Mouse (Mus musculus) lung, postnatal 36 days (tissue): ENCODE results near the gene Bak1.

Experiments used
- DNase-seq: peaks from one replicate; pipeline ENCODE4 v3.0.0; 2022; ENCODE audit warnings: mixed read lengths

The Bak1 gene

DNA sequence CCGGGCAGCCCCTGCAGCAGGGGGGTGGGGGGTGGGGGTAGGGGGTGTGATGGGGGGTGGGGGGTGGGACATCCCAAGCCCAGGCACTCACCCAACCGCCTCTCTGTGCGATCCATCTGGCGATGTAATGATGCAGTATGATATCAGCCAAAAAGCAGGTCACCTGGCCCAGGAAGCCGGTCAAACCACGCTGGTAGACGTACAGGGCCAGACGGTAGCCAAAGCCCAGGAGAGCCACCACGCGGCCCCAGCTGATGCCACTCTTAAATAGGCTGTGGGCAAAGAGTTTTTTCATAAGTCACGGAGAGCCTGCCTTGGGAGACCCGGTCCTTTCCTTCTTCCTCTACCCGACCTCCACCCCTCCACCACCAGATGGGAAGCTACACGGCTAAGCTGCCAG, 7.7 kb downstream of the Bak1 start:
- DNase-seq: no peak

DNA sequence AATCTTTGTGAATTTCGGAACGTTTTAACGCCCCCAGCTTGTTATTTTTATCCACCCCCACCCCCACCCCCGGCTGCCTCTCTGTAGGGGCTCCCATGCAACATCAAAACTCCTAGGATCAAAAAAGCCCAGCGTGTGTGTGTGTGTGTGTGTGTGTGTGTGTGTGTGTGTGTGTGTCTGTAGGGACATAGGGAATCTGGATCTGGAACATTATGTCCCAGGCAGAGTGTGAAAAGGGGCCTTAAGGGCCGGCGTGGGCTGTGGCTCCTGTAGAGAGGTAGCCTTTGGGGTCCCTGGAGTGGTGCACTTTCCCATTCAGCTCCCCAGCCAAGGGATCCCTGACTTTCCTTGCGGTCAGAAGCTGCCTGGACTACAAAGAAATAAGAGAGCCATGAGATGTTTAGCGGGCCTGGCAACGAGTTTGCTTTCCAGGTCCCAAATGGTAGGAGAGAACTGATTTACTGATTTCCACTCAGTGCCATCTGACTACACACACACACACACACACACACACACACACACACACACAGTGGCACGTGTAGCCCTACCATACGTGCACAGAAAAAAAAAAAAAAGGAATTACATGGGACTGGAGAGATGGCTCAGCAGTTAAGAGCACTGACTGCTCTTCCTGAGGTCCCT, 10.1 kb downstream of the Bak1 start:
- no peak for DNase-seq

DNA sequence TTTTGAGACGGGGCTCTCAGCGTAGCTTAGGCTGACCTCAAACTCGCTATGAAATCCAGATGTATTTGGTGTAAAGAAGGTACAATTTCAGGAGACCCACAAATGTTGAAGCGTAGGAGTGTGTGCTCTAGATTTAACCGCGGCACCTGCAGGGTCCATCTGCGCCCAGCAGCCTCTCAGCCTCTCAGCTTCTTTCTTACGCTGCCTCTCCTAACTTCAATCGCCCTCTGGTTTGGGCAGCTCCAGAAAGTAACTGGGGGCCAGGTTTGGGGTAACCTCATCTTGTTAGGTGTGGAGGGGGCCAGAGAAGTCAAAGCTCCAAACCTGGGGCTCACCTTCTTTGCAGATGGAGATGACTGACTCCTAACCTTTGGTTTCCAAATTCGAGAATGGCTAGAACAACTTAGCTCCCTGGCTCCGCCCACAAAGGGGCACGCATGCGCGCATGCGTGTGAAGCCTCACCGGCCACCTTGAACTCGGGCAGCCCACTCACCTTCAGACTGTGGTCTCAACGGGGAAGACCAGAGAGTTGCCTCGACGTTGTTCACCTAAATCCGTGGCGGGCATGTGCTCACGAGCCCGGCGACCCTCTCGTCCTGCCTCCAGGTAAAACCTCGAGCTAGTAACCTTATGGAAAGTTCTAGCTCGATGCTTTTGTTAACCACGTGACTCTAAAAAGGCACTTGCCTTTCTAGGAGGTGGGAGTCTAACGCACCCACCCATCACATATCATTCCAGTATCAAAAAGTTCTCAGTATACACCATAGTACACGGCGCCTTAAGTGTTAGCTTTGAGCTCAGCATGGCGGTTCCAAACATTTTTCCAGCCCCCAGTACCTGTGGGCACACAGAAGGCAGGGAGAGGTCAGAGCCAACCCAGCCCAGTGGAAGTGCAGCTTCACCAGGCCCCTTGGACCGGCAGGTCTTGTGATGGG, 11.0 kb downstream of the Bak1 start:
- peak; percentile 92 for DNase-seq

DNA sequence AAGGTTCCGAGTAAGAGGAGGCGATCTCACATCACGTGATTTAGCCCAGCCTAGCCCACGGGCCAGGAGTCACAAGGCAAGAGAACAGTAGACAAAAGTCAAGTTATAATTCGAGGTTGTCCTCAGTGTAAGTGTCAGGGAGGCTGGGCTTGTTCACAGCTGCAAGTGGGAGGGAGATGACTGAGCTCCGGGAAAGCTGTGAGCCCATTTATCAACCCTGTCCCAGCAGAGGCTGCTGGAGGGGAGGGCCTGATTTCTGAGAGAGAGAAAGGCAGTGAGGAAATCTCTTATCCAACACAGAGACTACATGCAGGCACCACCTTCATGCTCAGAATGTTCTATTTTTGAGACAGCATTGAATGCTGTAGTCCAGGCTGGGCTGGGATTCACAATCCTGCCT, 15.9 kb downstream of the Bak1 start:
- no peak for DNase-seq

DNA sequence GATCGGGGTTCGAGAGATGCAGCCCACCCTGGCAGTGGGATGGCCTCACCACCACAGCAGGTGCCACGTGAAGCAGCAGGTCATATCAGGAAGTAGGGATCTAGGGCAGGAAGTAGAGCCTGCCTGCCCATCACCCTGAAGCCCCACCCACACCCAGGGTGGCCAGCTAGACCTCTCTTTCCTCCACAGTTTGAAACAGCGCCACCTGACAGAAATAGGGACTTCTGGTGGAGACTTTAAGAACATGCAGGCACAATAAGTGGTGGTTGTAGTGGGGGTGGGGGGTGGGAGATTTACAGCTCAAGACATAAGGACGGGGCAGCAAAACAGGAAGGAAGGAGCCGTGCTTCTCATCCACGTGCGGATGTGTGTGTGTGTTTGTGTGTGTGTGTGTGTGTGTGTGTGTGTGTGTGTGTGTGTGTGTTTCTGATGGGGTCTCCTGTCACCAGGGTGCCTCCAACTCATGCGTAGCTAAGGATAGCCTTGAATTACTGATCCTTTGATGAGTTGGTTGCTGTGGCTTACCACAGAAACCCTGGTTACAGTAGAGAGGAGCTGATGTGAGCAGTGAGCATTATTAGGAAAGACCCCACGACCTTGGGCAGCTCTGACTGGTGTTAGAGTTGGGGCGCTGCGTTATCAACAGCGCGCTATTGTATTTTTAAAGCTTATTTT, 16.7 kb downstream of the Bak1 start:
- DNase-seq: peak; percentile 60

DNA sequence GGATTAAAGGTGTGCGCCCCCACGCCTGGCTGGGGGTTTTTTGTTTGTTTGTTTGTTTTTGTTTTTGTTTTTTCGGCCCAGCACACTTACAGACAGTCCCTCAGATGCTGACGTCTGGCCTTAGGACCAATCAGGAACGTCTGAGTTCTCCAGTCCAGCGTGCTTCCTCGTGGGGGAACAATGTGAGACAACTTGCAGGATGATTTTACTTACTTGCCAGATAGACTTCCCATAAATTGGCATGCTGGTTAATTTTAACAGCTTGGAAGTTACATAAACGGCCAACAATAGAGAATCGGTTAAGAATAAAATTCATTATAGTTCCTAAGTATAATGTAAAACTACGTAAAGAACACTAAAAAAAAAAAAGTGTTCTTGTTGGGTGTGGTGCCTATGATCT, 17.6 kb downstream of the Bak1 start:
- DNase-seq: no peak

DNA sequence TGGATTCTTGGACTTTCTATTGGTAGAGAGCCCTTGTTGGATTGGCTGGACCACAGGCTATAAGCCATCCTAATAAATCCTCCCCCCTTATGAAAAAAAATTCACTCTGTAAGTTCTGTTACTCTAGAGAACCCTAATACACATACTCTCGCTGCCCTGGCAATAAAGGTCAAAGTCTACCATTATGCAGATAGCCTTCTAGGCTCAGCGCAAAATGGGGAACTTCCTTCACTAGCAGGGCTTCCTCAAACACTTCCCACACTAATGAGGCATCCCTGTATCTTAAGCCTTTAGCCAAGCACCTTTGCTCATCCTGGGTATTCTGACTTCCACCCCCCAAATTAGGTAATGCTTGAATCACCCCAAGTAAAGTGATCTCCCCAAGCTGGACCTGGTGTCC, 20.5 kb downstream of the Bak1 start:
- no peak for DNase-seq

DNA sequence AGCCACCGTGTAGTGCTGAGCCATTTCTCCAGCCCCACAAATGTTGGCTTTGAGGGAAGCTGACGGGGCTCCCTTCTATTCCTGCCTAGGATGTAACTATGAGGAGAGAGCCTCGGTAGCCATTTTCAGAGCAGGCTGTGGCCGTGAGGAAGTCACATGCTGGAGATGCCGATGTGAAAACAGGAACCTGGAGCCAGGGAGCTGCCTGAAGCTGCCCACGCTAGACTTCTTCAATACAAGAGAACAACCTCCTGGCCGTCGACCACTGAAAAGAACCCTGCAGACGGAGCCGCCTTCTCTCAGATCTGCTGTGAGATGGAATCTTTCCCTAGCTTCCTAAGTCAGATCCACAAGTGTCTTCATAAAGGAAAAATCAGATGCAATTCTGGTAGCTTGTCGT, 23.2 kb downstream of the Bak1 start:
- no peak for DNase-seq

DNA sequence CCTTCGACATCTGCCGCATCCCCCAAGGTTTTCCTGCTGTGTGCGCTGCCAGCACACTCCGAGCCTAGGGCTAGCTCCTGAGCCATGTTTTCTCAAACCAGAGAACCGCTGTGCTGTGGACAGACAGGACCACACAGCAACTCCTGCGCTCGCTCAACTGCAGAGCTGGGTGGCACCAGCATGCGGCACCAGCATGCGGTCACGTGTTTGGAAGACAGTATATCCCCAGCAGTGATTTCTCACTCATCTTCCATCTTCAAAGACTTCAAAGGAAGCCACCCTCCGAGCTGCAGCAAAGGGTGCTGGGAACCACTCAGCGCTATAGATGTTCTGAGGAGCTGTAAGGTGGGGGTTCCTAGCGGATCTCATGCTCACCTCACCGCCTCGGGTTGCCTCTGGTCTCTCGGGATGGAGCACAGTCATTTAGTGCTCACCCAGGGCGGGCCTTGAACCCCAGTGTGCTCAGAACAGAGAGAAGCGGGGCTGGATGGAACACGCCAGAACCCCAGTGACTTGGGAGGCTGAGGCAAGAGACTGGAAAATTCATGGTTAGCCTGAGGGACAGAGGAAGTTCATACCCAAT, 23.8 kb downstream of the Bak1 start:
- DNase-seq: no peak

DNA sequence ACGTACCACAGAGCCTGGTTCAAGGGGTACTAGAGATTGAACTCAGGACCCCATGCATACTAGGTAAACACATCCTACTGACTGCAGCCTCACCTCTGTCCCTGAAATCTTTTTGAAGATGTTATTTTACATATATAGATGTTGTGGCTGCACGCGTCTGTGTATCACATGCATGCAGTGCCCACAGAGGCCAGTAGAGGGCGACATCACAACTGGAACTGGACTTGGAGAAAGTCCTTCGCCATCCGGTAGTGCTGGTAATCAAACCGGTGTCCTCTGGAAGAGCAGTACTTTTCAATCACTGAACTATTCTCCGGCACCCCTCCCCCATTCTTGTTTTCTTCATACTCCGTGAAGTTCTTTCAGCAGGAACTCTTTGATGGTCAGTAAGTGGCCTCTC, 24.4 kb downstream of the Bak1 start:
- DNase-seq: peak; percentile 88

DNA sequence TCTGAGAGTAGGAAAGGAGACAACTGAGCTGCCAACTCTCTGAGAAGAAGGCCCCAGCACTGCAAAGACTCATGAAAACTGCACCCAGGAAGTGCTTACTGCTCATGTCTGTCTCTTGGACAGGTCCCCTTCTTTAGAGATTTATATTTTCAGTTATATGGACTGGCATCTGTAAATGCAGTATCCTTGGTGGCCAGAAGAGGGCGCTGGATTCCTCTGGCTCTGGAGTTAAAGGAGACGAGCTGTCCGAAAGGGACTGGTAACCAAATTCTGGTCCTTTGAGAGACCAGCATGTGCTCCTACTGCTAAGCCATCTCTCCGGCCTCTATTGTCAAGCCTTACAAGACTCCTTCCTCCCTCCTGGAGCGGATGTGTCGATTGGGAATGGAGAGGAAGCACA, 26.9 kb downstream of the Bak1 start:
- peak; percentile 51 for DNase-seq

DNA sequence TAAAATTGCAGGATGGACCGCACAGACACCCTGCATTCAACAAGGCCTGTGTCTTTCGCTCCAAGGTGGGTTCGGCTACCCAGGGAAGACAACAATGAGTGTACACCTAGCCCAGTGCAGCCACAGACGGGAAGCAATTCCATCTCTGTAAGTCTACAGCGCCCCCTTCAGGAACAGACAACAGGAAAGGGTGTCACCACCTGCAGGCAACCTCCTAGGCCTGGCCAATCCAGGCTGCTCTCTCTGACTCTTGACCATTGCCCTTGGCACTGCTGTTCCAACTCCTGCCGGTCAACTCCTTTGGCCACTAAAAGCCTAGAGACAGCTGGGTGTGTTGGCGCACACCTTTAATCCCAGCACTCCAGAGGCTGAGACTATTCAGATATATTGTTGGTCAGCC, 27.7 kb downstream of the Bak1 start:
- peak; percentile 58 for DNase-seq

DNA sequence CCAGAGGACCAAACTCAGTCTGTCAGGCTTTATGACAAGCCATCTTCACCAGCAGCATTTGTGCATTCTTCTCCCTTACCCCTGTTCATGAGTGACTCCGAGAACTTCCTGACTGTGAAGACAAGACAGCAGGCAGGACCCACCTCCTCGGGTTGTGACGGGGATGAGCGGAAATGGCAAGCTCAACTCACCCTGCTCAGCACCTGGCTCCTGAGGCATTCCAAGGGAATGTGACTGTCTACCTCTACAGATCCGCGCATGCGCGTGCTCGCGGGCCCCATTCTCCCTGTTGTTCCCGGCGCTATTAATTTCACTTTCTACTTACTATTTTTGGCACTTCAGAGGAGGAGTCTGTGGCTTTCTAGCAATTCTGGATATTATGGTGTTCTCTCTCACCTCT, 28.8 kb downstream of the Bak1 start:
- DNase-seq: no peak

DNA sequence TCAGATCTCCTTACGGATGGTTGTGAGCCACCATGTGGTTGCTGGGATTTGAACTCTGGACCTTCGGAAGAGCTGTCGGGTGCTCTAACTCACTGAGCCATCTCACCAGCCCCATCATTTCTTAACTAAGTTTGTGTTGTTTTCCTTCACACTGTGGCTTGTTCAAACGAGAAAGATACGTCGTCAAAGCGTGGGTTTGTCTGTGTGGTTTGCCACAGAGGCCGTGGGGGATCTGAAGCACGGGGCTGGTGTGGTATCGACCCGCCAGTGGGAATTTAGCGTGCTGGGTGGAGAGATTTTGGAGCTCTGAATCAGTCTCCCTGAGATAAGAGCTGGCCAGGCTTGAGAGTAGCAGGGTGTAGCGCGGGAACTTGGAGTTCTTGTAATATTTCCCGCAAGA, 30.5 kb downstream of the Bak1 start:
- DNase-seq: no peak

DNA sequence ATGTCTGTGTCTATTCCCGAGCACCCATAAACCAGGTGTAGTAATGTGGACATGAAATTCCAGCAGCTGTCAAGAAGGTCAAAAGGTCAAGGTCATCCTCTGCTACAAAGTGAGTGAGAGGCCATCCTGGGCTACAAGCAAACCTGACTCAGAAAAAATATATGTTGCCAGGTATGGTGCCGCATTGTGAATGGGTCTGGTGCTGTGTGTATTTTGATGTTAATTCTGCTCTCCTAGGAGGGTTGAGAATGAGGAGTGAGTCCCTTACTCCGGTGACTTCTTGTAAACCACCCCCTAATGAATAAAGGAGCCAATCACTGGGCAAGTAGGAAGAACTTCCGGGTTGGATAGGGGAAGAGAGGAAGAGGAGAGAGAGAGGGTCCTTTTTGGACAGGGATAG, 31.1 kb downstream of the Bak1 start:
- no peak for DNase-seq

DNA sequence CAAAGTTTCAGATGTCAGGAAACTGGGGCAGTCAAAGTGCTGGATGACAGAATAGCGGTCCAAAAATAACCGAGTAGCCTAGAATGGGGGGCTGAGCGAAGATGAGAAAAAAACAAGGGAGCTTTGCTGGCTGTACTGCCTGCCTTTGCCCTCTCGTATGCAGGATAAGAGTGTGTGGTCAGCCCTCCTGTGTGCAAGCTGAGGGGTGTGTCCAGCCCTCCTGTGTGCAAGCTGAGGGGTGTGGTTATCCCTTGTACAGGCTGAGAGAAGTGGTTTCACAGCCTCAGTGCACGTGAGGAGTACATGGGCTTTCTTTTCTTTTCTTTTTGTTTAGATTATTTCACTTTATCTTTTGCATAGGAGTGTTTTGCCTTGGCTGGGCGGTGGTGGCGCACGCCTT, 33.2 kb downstream of the Bak1 start:
- no peak for DNase-seq

DNA sequence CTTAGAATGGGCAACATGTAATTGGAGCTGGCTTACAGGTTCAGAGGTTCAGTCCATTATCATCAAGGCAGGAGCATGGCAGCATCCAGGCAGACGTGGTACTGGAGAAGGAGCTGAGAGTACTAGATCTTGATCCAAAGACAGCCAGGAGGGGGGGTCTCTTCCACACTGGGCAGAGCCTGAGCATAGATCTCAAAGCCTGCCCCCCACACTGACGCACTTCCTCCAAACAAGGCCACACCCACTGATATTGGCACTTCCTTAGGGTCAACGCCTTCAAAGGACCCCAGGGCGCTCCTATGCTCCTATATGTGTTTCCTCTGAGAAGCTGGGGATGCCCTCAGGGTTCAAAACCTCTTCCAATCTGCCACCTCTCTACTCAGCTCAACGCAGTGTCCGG, 33.8 kb downstream of the Bak1 start:
- peak; percentile 34 for DNase-seq

DNA sequence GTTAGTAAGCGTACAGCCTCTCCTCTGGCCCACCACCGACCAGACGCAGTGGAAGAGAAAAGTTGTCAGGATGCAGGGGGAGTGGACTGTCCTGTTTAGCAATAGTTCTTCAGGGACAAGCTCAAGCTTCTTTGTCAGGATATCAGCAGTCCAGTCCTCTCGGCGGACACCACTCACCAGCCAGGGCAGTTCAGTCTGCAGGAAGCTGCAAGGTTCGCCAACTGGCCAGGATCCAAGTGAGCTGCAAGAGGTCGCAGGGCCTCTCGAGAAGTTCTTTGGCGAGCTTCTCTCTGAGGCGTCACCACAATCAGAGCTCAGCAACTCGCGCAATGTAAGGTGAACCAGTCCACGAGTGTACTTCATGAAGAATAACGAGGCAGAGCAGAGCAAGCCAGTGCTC, 34.4 kb downstream of the Bak1 start:
- DNase-seq: peak; percentile 84

DNA sequence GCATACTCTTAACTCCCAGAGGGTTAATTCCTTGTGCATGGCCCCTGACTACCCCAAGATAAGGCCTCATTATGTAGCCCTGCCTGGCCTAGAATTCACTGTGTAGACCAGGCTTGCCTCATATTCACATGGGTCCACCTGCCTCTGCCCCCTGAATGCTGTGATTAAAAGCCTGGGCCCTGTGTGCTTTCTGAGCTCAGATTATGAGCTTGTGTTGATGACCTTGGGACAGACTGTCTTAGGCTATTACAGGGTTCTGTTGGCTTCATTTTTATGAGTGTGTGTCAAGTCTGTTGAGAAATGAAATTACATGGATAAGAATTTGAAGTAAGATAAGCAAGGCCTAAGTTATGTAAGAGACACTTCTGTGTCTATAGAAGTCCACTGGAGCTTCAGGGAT, 38.3 kb downstream of the Bak1 start:
- DNase-seq: no peak

DNA sequence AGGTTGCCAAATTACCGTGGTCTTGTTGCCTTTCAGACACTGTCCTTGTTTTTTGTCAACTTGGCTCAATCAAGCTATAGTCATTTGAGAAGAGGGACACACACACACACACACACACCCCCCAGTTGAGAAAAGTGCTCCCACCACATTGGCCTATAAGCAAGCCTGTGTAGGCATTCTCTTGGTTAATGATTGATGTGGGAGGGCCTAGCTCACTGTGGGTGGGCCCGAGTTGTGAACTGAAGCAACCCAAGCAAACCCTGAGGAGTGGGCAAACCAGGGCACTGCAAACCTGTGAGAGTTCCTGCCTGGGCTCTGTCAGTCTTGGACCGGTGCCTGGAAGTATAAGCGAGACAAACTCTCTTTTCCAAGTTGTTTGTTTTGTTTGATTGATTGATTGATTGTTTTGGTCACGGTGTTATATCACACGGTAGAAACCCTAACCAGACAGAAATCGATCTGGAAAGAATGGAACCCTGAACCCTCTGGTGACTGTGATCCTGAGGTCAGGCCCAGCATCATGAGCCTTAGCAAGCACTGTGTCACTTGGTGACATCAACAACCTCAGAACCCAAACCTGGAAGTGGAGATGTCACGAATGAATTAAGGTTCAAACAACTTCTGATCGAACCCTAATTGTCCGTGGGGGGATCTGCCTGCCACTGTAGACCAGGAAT, 43.2 kb downstream of the Bak1 start:
- DNase-seq: no peak

DNA sequence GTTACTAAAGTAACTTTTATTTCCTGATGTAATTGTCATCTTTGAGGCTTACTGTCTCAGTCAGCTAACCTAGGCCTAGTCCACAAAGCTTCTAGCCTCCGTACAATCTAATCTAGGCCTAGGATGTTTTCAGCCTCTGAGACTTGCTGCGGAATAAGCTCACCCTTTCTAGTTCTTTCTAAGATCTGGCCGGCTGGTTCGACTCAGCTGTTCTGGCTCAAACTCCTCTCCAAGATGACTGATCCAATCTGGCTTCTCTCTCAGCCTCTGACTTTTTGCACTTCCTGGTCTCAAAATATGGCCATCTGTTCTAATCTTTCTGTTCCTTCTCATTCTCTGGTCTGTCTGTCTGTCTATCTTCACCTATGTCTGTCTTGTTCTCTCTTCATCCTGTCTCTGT, 45.4 kb downstream of the Bak1 start:
- DNase-seq: no peak

DNA sequence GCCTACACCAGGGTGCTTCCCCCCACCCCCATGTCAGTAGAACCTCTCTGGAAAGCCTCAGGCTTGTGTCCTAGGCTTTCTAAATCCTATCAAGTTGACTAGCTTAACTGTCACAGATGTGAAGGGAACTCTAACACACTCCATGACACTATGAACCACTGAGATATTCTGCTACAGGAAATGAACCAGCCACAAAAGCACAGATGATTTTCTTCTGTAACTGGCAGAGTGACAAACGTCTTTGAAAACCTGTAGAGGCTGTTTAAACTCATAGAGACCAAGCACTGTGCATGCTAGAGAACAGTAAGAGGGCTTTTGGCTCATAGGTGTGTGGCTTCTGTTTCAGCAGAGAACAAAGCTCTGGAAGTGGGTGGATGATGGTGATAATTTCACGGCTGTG, 47.8 kb downstream of the Bak1 start:
- DNase-seq: no peak

DNA sequence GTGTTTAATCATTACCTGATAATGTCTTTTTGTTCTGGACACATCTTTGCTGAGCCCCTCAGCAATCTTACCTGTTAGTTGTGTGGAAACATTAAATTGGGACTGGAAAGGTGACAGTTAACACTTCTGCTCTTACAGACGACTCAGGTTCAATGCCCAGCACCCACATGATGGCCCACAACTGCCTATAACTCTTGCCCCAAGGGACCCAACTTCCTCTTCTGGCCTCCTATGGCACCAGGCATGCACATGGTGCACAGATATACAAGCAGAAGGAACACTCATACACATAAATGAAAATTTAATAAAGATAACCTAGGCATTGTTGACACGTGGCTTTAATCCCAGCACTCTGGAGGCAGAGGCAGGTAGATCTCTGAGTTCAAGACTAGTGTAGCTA, 49.4 kb downstream of the Bak1 start:
- peak; percentile 40 for DNase-seq
